Mouse (Mus musculus): ENCODE results near the gene Shcbp1l.

Shcbp1l gene

DNA sequence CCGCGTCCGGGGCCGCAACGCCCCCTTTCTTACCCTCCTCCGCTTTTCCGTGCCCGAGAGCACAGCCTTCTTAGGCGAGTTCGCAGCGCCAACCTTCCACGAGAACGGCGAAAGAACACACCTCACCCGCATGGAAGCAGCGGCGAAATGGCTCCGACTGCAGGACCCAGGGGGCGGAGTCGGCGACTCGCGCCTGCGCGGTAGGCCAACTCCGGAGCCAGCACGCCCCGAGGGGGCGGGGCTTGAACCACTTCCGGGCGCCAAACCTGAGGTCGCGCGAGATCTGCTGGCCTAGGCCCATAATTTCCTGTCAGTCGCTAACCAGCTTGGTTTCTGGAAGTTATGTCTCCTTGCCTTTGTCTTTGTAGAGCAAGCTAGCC lies 62.5 kb downstream of the Shcbp1l start, which contains the start of gene Dhx9:
Gene Dhx9 (minus strand): TSS at position 161 of the 380 bp plus-strand sequence.
- DNase-seq (ENCODE audit: low spot score), result peak; percentile 96

DNA sequence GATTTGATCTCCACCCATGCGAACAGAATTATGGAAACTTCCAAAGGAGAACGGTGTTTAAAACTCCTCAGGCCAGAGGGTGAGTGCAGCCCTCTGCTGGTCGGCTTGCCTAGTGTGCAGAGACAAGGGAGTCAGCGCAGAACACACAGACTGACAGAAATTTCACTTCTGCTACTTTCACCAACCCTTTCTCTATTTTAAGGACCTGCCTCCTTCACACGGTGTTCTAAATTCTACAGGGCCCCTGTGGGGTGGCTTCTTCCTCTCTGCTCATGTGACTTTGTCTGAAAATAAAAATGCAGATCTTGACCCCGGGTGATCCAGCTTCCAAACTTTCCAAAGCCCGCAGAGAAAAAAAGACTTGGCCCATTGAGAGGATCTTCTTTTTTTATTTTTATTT lies 64.2 kb downstream of the Shcbp1l start:
- DNase-seq (ENCODE audit: low spot score), result no peak

DNA sequence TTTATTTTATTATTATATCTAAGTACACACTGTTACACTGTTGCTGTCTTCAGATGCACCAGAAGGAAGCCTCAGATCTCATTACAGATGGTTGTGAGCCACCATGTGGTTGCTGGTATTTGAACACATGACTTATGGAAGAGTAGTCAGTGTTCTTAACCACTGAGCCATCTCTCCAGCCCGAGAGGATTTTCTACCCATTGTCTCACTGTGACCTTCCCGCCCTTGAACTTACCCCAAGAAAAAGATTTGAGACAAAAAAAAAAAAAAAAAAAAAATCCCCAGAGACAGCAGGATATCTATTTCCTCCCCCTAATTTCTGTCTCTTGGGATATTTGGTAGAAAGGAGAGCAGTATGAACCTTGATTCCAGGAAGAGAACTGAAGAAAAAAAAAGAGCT lies 64.6 kb downstream of the Shcbp1l start:
- no peak for DNase-seq (ENCODE audit: low spot score)

DNA sequence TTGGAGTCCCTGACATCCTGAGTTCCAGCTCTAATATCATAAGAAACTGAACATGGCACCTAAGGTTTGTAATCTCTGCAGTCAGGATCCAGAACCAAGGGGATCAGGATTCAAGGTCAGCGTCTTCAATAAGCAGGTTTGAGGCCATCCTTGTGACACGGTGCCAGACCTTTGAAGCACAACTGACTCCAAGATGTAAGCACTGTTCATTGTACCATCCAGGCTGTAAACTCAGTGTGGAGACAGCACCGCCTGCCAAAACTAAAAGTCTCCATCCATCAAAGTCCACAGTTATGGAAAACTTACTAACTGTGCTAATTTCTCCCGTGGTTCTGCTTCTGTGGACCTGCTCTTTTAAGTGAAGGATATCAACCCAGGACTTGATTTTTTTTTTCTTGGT lies 65.0 kb downstream of the Shcbp1l start:
- DNase-seq (ENCODE audit: low spot score), result no peak

DNA sequence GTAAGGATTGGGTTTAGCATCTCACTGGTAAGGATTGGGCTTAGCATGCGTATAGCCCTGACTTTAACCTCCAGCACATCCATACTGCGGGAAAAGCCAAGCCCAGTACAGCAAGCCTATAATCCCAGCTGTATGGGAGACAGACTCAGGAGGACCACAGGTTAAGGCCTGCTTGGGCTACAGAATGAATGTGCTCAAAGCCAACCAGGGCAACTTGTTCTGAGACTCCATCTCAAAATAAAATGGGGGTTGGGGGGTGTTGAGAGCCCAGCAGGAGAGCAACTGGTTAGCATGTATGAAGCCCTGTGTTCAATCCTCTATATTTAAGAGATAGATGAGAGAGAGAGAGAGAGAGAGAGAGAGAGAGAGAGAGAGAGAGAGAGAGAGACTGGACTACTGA lies 66.4 kb downstream of the Shcbp1l start:
- no peak for DNase-seq (ENCODE audit: low spot score)

DNA sequence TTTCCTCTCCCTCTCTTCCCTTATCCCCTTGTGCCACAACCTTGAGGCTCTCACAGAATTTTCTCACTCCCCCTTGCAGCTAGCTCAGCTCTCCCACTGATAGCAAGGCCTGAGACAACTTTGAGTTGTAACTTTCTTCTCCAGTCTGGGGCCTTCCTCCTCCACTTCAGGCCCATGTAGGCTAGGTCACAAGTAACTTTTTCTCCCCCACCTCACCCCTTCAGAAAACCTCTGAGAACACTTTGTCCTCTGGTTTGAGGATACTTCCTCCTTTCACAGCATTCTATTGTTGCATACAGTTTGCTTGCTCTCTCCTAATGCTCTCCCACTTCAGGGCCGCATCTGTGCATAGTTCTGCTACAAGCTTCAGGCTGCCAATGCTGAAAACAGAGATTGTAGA lies 66.9 kb downstream of the Shcbp1l start:
- no peak for DNase-seq (ENCODE audit: low spot score)

DNA sequence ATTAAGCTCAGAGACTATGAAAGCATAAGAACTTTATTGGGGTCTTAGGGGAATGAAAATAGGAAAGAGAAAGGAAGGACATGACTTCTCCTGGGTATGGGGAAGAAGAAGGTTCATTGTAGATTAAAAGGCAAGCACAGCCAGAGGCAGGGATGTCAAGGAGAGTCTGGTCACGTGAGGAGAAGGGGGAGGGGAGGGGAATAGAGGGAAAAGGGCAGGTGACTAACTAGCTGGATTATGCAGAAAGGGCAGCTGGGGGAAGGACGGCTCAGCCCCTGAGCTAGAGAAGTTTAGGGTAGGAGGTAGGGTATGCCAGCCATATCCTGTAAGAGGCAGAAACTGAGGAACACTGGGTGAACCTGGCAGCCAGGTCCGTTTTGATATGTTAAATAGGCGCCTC lies 68.4 kb downstream of the Shcbp1l start:
- no peak for DNase-seq (ENCODE audit: low spot score)

DNA sequence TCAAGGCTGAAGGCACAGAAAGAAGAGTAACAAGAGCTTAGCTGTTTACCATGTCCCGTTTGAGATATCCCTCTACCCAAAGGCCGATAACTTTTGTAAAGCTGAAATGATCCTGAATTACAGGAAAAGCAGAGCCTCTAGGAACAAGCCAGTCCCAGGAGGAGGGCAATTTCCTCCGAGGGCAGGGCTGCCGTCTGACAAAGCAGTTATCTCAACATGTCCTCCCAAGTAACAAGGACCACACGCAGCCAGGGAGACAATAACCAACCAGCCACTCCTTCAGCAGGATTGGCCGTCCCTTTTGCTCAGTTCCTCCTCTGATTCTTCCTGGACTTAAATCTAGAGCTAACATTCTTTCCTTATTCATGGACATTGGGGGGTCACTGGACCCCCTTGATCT lies 69.0 kb downstream of the Shcbp1l start:
- no peak for DNase-seq (ENCODE audit: low spot score)

DNA sequence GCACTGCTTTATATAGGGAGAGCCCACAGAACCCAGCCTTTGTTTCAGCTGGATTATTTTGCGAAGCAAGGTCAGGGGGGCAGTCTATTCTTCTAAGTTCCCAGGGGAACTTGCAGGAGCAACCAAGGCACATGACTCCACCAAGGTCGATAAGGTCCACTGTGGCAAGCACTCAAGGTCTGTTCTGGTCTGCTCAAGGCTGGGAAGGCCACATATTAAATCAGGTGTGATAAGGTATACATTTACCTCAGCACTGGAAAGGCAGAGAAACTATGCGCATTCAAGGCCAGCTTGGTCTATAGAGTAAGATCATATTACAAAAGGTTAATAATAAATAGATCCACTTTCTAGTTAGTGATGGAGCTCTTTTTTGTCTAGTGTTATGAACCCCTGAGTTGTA lies 71.1 kb downstream of the Shcbp1l start:
- DNase-seq (ENCODE audit: low spot score), result no peak

DNA sequence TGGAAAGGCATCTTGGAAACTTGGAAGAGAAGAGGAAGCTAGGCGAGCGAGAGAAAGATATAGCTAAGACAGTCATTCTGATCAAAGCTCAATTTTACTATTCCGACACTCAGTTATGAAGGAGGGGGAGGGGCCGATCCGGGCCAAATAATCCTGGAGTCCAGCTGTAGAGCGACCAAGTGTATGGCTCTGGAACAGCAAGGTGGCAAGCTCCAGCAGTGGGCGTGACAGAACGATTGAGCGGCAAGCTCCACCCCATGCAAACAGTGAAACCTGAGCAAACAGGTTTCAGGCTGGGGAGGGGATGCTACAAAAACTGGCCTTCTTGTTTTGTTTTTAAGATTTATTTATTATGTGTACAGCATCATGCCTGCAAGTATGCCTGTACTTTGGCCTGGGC lies 75.1 kb downstream of the Shcbp1l start:
- DNase-seq (ENCODE audit: low spot score), result no peak

DNA sequence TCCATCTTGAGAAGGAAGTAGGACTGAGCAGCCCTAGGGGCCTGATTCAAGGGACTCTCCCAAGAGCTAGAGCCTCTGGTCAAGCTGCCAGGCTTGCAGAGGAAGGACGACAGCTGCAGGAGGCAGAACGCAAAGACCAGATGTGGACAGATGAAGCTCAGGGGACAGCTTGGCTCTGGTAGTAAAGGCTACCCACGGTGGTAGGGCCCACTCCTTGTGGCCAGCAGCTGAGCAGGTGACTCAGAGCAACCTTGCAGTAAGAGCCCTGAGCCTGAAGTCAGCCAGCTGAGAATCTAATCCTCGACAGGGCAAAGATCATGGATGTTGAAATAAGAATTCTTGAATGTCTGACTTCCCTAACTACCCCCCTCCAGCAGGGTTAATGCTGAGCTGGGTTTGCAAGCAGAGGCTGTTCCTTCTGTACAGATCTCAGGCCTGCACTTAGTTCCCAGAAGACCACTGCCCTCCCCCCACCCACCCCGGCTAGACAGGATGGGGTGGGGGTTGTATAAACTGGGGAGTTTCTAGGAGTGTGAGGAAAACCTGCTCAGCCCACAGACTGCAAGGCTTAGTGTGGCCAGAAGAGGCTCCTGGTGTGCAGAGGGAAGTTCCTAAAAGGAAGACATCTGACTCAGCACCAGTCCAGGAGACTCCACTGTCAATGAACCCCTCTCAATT lies 76.8 kb downstream of the Shcbp1l start:
- no peak for DNase-seq (ENCODE audit: low spot score)

All from ovary, postnatal 10 days (tissue).